In the genomic region with DNA sequence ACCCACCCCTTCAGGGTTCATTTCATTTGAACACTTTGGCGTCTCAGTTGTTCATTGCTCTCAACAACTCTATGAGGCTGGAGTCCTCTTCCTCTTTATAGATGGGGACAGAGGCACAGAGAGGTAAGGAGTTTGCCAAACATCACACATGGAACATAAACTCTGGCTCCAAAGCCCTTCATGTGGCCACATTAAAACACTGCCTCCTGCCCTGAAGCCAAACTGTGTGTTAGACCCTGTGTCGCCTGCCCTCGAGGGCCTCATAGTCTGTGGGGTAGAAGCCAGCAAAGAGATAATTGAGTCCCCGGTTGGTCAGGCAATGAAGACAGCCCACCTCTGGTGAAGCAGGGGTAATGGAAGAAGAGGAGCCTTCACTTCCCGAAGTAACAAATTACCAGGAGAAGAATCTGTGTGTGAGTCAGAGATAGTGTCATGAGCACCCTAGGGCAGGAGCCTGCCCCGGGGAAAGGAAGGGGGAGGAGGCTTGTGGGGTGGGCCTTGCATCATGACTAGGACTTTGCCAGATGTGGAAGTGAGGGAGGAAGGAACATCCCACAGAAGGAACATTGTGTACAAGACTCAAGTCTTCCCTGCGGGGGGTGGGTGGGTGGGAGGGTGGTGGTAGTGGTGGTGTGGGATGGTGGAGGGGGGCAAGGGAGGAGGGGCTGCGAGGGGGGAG, we compare ENCODE assay signal across 14 mouse cellular contexts. TPM values are rescaled to one million over a fixed set of nuclear protein-coding genes. Genes with fewer than 3 reads are reported as not detected.
DNase-seq lines count a peak whose midpoint lies in the region; ATAC-seq and TF ChIP-seq lines count a peak whose summit lies in the region.
"Had no signal": no experiment of that assay in that cellular context is flagged by ENCODE, and none has a peak within 500 bp of the region (broad histone marks: within the 10 kb centered on the region; RNA-seq: fewer than 3 reads in every experiment).

No protein-coding gene starts in this region.

- H3K4me3 ChIP-seq in hindbrain, embryonic 10.5 days, result no peak overlapping the region
- no peak overlapping the region for H3K4me3 ChIP-seq in hindbrain, postnatal 0 days (ENCODE audit: low read length)
- H3K4me3 ChIP-seq: hindbrain, embryonic 13.5 days; layer of hippocampus, adult 2 months; liver, embryonic 12.5 days had no signal

- no peaks in the 10 kb centered on the region for H3K9me3 ChIP-seq in hindbrain, embryonic 10.5 days
- no peaks in the 10 kb centered on the region for H3K9me3 ChIP-seq in hindbrain, postnatal 0 days (ENCODE audit: low read length)
- H3K9me3 ChIP-seq: hindbrain, embryonic 13.5 days; liver, embryonic 12.5 days had no signal

- WGBS in hindbrain, embryonic 10.5 days, result 65% methylated on average over 8 of the region's 8 CpGs
- 61% methylated on average over 8 of the region's 8 CpGs for WGBS in hindbrain, postnatal 0 days

- no peak for ATAC-seq in hindbrain, postnatal 0 days
- ATAC-seq in Patski, result peak; percentile 75
- 0 out of 2 replicates have a peak, but pooled peaks have one; percentile 45 for ATAC-seq in megakaryocyte, adult 5-6 weeks (ENCODE audit: poor library complexity, severe bottlenecking)
- no peak for ATAC-seq in CD4-positive, CD25-positive, alpha-beta regulatory T cell, adult 4 months
- ATAC-seq: forebrain, embryonic 14.5 days; liver, embryonic 12.5 days had no signal

- H3K4me2 ChIP-seq in hindbrain, postnatal 0 days (ENCODE audit: low read depth, low read length), result no peak overlapping the region
- H3K4me2 ChIP-seq: hindbrain, embryonic 13.5 days; liver, embryonic 12.5 days had no signal

- CTCF ChIA-PET in Patski (lab: Charles Lee), result no interaction called here

- H3K9ac ChIP-seq in hindbrain, postnatal 0 days (replicated peaks; ENCODE audit: low read length), result no peak overlapping the region
- H3K9ac ChIP-seq: hindbrain, embryonic 13.5 days; liver, embryonic 12.5 days had no signal

- peak overlapping the region; percentile 70; the same call in 1 of the 2 replicates for H3K27ac ChIP-seq in hindbrain, embryonic 10.5 days
- H3K27ac ChIP-seq in hindbrain, postnatal 0 days, result no peak overlapping the region
- H3K27ac ChIP-seq: hindbrain, embryonic 13.5 days; layer of hippocampus, adult 2 months; liver, embryonic 12.5 days had no signal

- no peaks in the 10 kb centered on the region for H3K36me3 ChIP-seq in hindbrain, embryonic 10.5 days
- no peaks in the 10 kb centered on the region for H3K36me3 ChIP-seq in hindbrain, postnatal 0 days (ENCODE audit: insufficient read depth, low read length)
- H3K36me3 ChIP-seq: hindbrain, embryonic 13.5 days; liver, embryonic 12.5 days had no signal

- H3K4me1 ChIP-seq in hindbrain, embryonic 10.5 days (replicated peaks), result peaks cover 90% of the 10 kb centered on the region
- H3K4me1 ChIP-seq in hindbrain, postnatal 0 days (ENCODE audit: insufficient read depth, low read length), result 0 out of 2 replicates have a peak, but pooled peaks cover 3% of the 10 kb centered on the region

- no peak for TF ChIP-seq CTCF in hindbrain, postnatal 0 days (IDR thresholded peaks at IDR 0.05; ENCODE audit: low read depth)
- no peak for TF ChIP-seq CTCF in Patski (IDR thresholded peaks at IDR 0.05)

- DNase-seq in hindbrain, embryonic 10.5 days (ENCODE audit: low spot score), result no peak
- DNase-seq in hindbrain, postnatal 0 days (ENCODE audit: low spot score), result no peak
- peak; percentile 71 for DNase-seq in Patski (ENCODE audit: low read depth, low spot score)
- DNase-seq in heart, adult 9 months (ENCODE audit: low spot score in 2 of 2), result peak; percentile 75 to 83
- DNase-seq in retina, embryonic 14.5 days (ENCODE audit: low spot score), result no peak
- DNase-seq in thymus, postnatal 14 days, result no peak
- DNase-seq: cerebellum, postnatal 14 days; right cerebral cortex, postnatal 14 days had no signal

- peaks cover 53% of the 10 kb centered on the region for H3K27me3 ChIP-seq in hindbrain, embryonic 10.5 days (ENCODE audit: insufficient read depth, poor library complexity, severe bottlenecking)
- no peaks in the 10 kb centered on the region for H3K27me3 ChIP-seq in hindbrain, postnatal 0 days (ENCODE audit: insufficient read depth, low read length)
- no peaks in the 10 kb centered on the region for H3K27me3 ChIP-seq in Patski

- in situ Hi-C loops in Patski (cut with MboI; ENCODE audit: low pct_unique_long_range_greater_than_20kb), result no loop called here

- POLR2A ChIA-PET in Patski (lab: Charles Lee), result interaction anchor here (0.8 kb wide), 1 partner anchor 128 kb away, joined by 3 read pairs; no protein-coding TSS in a partner anchor

RNA-seq across cellular contexts. Expression of gene Hhipl1, which starts 3.2 kb away (rescaled TPM):
- 3.0 and 3.2 TPM in 2 replicates for polyA plus RNA-seq in hindbrain, embryonic 10.5 days (2016; fragmentation: Nextera tagmentation; extraction: Ambion mirVana)
- 10.2 and 10.8 TPM in 2 replicates for total RNA-seq in hindbrain, postnatal 0 days (2014; rRNA removed)
- polyA plus RNA-seq in hindbrain, postnatal 0 days (2015; fragmentation: Nextera tagmentation; extraction: Ambion mirVana), result 2.8 and 3.2 TPM in 2 replicates
- polyA plus RNA-seq in Patski (2021), result 2.7 TPM
- total RNA-seq in megakaryocyte, adult 5-6 weeks (2015), result not detected in 2 replicates
- not detected in 2 replicates for total RNA-seq in megakaryocyte, adult 5-6 weeks (2017)
- not detected for polyA plus RNA-seq in CD4-positive, CD25-positive, alpha-beta regulatory T cell, adult 4 months (2017; shearing (Covaris generic))

RNA-seq across cellular contexts. Expression of gene Cyp46a1, which starts 24.9 kb away (rescaled TPM):
- polyA plus RNA-seq in hindbrain, embryonic 10.5 days (2016; fragmentation: Nextera tagmentation; extraction: Ambion mirVana), result 17.8 and 19.1 TPM in 2 replicates
- total RNA-seq in hindbrain, postnatal 0 days (2014; rRNA removed), result 36.3 and 39.8 TPM in 2 replicates
- 46.2 and 49.7 TPM in 2 replicates for polyA plus RNA-seq in hindbrain, postnatal 0 days (2015; fragmentation: Nextera tagmentation; extraction: Ambion mirVana)
- polyA plus RNA-seq in Patski (2021), result 16.6 TPM
- total RNA-seq in megakaryocyte, adult 5-6 weeks (2015), result not detected in 2 replicates
- total RNA-seq in megakaryocyte, adult 5-6 weeks (2017), result not detected in 2 replicates
- not detected for polyA plus RNA-seq in CD4-positive, CD25-positive, alpha-beta regulatory T cell, adult 4 months (2017; shearing (Covaris generic))

RNA-seq across cellular contexts. Expression of gene Ccdc85c, which starts 34.0 kb away (rescaled TPM):
- 14.3 and 16.0 TPM in 2 replicates for polyA plus RNA-seq in hindbrain, embryonic 10.5 days (2016; fragmentation: Nextera tagmentation; extraction: Ambion mirVana)
- total RNA-seq in hindbrain, postnatal 0 days (2014; rRNA removed), result 86.3 and 94.7 TPM in 2 replicates
- 16.9 and 17.0 TPM in 2 replicates for polyA plus RNA-seq in hindbrain, postnatal 0 days (2015; fragmentation: Nextera tagmentation; extraction: Ambion mirVana)
- 25.4 TPM for polyA plus RNA-seq in Patski (2021)
- total RNA-seq in megakaryocyte, adult 5-6 weeks (2015), result 0.04 and 0.05 TPM in 2 replicates
- 0.11 and 0.37 TPM in 2 replicates for total RNA-seq in megakaryocyte, adult 5-6 weeks (2017)
- under 1 TPM; 0.27 to 0.46 TPM for polyA plus RNA-seq in CD4-positive, CD25-positive, alpha-beta regulatory T cell, adult 4 months (2017; shearing (Covaris generic))

Comparison
In these comparisons a context has a peak if more than half of its experiments do, and no peak if none do; other contexts are left out.
1. DNase-seq: peak in Patski (single experiment) and heart, adult 9 months (2 of 2); none in hindbrain, embryonic 10.5 days (single experiment), hindbrain, postnatal 0 days (single experiment), retina, embryonic 14.5 days (single experiment) and thymus, postnatal 14 days (single experiment).
2. ATAC-seq: peak in Patski (single experiment) and megakaryocyte, adult 5-6 weeks (single experiment); none in hindbrain, postnatal 0 days (single experiment) and CD4-positive, CD25-positive, alpha-beta regulatory T cell, adult 4 months (single experiment).
3. RNA of gene Cyp46a1, which starts 24.9 kb away (polyA plus RNA-seq): 46.2 to 49.7 TPM in hindbrain, postnatal 0 days, 17.8 to 19.1 TPM in hindbrain, embryonic 10.5 days and 16.6 TPM in Patski (single experiment); not detected in CD4-positive, CD25-positive, alpha-beta regulatory T cell, adult 4 months; every median in the first group is over 10 times any median in the second.
4. RNA of gene Ccdc85c, which starts 34.0 kb away (polyA plus RNA-seq): 25.4 TPM in Patski (single experiment), 16.9 to 17.0 TPM in hindbrain, postnatal 0 days and 14.3 to 16.0 TPM in hindbrain, embryonic 10.5 days; 0.27 to 0.46 TPM in CD4-positive, CD25-positive, alpha-beta regulatory T cell, adult 4 months; every median in the first group is over 10 times any median in the second.